Mouse (Mus musculus) left cerebral cortex, adult 8-10 months (tissue): ENCODE measurements around the gene Npcd. TPM values are rescaled to one million over a fixed set of nuclear protein-coding genes. Genes with fewer than 3 reads are reported as not detected.

Experiments
- DNase-seq, 2 experiments: peaks; one replicate each; pipeline ENCODE4 v3.0.0; 2022; ENCODE audit warnings: low spot score in 2 of 2
- total RNA-seq, 4 experiments: library from RNA; stranded (reverse); gene quantifications; 2 replicates each; pipeline ENCODE4 v1.2.4; 2022

Npcd gene
- total RNA-seq: 10 to 100 TPM; 14.8 to 25.9 (median 19.3) TPM

GRCm38 (mm10) chr15:79834130-79834880, at the start of gene Npcd, which contains the start of gene Cbx6:
Gene Npcd, minus strand, starts transcription at chr15:79834237.
Gene Cbx6, minus strand, starts transcription at chr15:79834688.
- peak; percentile 95 to 98 for DNase-seq

- peak; percentile 92 to 95 for DNase-seq
Observed at GRCm38 (mm10) chr15:79883352-79883822, 49.4 kb upstream of the Npcd start.

- DNase-seq: peak; percentile 48 to 69
Observed at GRCm38 (mm10) chr15:79882623-79883267, 48.7 kb upstream of the Npcd start.

GRCm38 (mm10) chr15:79880477-79880876, 46.4 kb upstream of the Npcd start:
- no peak for DNase-seq

GRCm38 (mm10) chr15:79879319-79879718, 45.3 kb upstream of the Npcd start:
- DNase-seq: peak; percentile 36 to 82

- no peak for DNase-seq
Observed at GRCm38 (mm10) chr15:79878725-79879136, 44.7 kb upstream of the Npcd start.

- DNase-seq: no peak
Observed at GRCm38 (mm10) chr15:79875261-79875995, 41.4 kb upstream of the Npcd start.

- no peak for DNase-seq
Observed at GRCm38 (mm10) chr15:79873995-79874394, 40.0 kb upstream of the Npcd start.

GRCm38 (mm10) chr15:79873545-79873944, 39.5 kb upstream of the Npcd start:
- no peak for DNase-seq

GRCm38 (mm10) chr15:79867260-79868002, 33.4 kb upstream of the Npcd start:
- DNase-seq: no peak

- DNase-seq: no peak
Observed at GRCm38 (mm10) chr15:79859821-79860220, 25.8 kb upstream of the Npcd start.

GRCm38 (mm10) chr15:79858979-79859378, 24.9 kb upstream of the Npcd start:
- no peak for DNase-seq

GRCm38 (mm10) chr15:79850143-79850542, 16.1 kb upstream of the Npcd start:
- no peak for DNase-seq

GRCm38 (mm10) chr15:79847100-79847499, 13.1 kb upstream of the Npcd start:
- DNase-seq: peak in 1 of 2 experiments; percentile 55

GRCm38 (mm10) chr15:79845986-79846385, 11.9 kb upstream of the Npcd start:
- DNase-seq: no peak

- DNase-seq: no peak
Observed at GRCm38 (mm10) chr15:79842985-79843384, 8.9 kb upstream of the Npcd start.

- no peak for DNase-seq
Observed at GRCm38 (mm10) chr15:79840281-79840680, 6.2 kb upstream of the Npcd start.

- DNase-seq: no peak
Observed at GRCm38 (mm10) chr15:79834881-79835260, 834 bp upstream of the Npcd start.

GRCm38 (mm10) chr15:79833251-79834050, 586 bp downstream of the Npcd start:
- peak in 1 of 2 experiments; percentile 41 for DNase-seq
